Mouse (Mus musculus) inflammation-experienced regulatory T-cells, adult 6 months (primary cell): ENCODE results near the gene Vwa3b. TPM values are rescaled to one million over a fixed set of nuclear protein-coding genes. Genes with fewer than 3 reads are reported as not detected.
"Not testable (repeated sequence)": the region's sequence is repeated elsewhere in the genome, so short reads cannot be mapped to it uniquely, and the experiment has no call there.

Experiments
- ATAC-seq: one replicate; pipeline ENCODE4 v1.8.0; 2017
- polyA plus RNA-seq, 3 experiments: library from polyadenylated mRNA; unstranded; fragments of 100-300 nt; shearing (Covaris generic); gene quantifications; one replicate each; pipeline ENCODE4 v1.2.1; 2017

The Vwa3b gene
- 1 to 10 TPM; 1.2 to 2.8 (median 1.8) TPM for polyA plus RNA-seq

GRCm38 (mm10) chr1:37025962-37026686, at the start of gene Vwa3b:
TSS of gene Vwa3b (plus strand) at chr1:37026596.
- ATAC-seq, result no peak

DNA sequence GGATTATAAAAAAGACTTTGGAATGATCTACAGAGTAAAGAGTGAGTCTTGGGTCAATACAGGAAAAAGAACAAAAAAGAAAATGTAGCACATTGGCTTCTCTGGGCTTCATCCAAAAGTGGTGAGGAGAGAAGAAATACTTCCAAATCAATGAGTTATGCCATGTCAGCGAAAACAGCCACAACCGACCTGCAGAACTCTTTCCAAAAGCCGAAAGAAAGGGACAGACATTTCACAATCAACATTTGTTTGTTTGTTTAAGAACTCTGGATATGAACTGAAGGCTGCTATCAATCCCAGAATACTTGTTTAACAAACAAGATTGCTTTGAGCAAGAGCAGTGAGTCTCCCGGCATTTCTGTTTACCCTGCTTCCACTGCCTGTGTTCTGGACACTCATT, 49.6 kb upstream of the Vwa3b start:
- no peak for ATAC-seq

DNA sequence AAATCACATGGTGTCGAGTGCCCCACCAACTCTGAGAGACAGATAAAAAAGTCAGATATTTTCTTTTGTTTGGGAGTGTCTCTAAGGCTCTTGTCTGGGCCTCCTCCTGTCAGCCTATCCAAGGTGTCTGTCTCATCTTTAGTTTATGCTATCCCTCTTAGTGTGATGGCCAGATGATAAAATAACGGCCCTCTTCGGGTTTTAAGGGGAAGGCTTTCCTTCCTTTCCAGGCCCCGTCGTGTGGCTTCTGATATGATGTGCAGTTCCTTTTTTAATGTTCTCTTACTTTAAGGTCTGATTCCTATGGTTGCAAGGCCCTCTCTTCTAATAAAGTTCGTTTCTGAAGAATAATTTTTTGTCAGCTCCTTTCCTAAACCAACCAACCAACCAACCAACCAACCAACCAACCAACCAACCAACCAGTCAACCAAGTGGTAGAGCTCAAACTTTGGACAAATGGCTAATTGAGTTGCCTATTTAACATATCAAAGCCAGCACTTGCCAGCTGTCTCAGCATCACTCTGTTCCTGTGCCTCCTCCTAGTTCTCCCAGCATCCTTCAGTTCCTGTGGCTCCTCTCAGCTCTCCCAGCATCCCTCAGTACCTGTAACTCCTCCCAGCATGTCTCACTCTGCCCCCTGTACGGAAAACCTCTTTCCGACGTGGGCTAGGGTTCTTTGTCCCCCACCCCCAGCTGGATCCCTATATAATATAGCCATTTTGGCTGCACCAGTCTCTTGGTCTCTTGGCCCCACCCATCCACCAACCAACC, 44.0 kb upstream of the Vwa3b start:
- ATAC-seq, result no peak

DNA sequence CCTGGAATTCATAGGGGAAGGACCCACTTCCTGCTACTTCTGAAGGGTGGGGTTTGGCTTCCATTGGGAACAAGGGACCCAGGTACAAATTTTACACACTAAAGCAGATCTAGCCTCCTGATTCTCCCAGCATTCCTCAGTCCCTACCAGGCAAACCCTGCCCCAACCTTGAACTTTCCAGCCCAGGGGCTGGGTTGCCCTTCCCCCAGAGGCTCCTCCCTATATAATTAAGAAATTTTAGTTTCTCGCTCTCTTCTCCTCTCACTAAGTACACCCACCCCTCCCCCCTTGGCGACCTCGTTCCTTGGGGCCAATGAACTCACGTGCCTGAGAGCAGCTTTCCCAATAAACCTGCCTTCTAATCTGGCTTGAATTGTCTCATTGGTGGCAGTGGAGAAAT, 42.6 kb upstream of the Vwa3b start:
- no peak for ATAC-seq

DNA sequence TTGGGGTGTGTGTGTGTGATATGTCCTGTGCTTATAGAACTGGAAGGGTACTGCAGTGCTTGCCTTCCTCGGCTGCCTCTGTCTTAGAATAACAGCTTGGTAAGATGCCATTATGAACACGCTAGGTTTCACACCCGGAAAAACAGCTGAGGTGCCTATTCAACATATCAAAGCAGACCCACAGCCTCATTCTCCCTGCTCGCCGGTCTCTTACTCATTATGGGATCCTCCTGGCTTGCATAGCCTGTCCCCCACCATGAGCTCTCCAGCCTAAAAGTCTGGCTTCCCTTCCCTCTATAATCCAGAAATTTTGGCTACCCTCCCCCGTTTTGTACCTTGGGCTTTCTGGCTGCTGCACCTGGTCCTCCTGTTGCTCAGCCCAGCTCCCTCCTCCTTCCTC, 42.0 kb upstream of the Vwa3b start:
- ATAC-seq, result no peak

GRCm38 (mm10) chr1:36985896-36986295, 40.5 kb upstream of the Vwa3b start:
- no peak for ATAC-seq

GRCm38 (mm10) chr1:36986396-36987160, 39.8 kb upstream of the Vwa3b start:
- no peak for ATAC-seq

GRCm38 (mm10) chr1:36987172-36988148, 38.9 kb upstream of the Vwa3b start:
- ATAC-seq, result no peak

DNA sequence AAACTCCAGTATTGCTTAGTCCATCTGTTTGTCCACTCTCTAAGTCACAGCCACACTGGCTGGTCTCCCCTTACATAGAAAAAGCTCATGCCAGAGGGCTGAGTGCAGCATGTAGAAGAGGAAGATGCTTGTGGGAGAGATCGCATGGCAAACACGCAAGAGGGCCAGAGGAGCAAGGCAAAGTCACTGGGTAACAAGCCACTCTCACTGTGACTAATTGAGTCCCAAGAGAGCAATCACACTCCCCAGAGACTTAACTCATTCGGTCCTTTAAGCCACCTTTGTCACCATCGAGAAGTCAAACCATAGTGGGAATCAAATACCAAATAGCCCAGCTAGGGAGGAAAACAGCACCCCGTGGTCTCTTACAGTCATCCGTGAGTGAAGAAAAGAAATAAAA, 38.2 kb upstream of the Vwa3b start:
- ATAC-seq, result no peak

DNA sequence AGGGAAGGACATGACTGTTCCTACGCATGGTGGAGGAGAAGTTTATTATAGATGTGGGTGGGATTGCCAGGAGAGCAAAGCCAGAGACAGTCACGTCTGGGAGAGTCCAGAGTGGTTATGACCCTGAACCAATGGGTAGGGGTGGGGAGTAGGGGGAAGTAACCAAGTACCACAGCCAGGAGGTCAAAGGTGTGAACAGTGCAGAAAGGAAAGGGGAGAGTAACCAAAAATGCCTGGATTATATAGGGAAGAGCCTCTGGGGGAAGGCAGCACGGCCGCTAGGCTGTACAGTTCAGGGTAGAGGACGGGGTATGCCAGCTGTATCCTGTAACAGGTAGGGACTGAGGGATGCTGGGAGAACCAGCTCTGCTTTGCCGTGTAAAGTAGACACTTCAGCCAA, 37.8 kb upstream of the Vwa3b start:
- no peak for ATAC-seq

GRCm38 (mm10) chr1:36994296-36994695, 32.1 kb upstream of the Vwa3b start:
- ATAC-seq, result no peak

DNA sequence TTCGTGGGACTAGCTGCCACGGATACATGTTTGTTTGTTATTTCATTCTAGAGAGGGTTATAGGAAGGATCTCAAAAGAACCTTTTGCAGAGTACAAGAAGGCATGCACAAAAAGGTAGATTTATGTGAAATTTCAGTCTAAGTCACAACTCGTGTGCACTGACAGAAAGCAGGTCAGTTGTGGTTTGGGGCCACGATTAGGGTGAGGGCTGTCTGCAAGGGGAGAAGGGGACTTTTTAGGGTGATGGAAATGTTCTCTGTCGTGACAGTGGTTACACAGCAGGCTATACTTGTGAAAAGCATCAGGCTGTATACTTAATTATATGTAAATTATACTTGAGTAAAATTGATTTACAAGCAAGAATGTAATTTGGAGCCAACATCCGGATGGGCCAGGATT, 30.6 kb upstream of the Vwa3b start:
- peak; percentile 41 for ATAC-seq

DNA sequence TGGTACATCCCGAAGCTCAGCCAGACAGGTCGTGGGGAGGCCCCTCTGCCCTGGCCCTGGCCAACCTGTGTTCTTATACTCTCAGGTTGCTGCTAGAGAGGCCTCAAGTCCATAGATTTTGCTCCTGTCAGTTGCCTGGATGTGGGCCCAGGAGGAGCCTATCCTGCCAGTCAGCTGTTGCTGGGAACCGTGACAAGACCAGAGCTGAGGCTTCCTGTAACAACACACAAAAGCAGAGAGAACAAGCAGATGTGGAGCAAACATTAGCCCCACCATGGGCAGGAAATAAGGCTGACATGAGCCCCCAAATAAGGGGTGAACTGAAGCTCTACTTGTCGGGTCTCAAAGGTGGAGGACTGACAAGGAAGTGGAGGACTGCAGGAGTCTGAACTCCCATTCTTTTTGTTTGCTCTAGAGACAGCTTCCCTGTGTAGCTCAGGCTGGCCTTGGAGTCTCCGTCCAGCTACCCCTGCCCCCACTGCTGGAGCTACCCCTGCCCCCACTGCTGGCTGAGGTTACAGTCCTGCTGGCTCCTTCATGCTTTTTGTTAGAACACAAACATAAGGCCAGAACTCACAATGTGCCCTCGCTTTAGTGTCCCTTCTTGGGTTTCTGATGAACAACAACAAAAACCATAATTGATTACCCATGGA, 29.7 kb upstream of the Vwa3b start:
- no peak for ATAC-seq

GRCm38 (mm10) chr1:37000307-37000706, 26.1 kb upstream of the Vwa3b start:
- peak; percentile 71 for ATAC-seq

GRCm38 (mm10) chr1:37001636-37002315, 24.6 kb upstream of the Vwa3b start:
- ATAC-seq, result no peak

DNA sequence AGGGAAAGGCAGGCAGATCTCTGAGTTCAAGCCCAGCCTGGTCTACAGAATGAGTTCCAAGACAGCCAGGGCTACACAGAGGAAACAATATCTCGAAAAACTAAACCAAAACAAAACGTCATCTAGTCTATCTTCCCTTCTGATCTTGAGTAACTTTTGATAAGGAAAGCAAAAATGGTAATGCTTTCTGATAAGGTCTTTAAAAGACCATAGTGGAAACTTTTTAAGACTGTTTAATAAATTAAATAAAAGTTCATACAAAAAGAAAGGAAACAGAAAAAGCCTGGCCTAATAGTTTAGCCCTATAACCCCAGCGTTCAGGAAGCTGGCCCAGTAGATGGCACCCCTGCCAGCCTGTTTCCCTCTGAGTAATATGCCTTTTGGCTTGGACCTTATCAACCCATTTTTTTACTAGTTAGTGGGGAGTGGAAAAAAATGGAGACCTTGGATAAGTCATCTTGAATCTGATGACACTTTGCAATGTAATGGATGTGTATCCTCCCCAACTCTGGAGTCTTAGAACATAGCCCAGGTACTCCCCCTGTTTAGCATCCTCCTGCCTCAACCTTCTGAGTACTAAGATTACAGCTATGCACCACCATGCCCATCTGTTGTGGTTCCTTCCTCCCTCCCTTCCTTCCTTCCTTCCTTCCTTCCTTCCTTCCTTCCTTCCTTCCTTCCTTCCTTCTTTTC, 23.9 kb upstream of the Vwa3b start:
- peak; percentile 60 for ATAC-seq

DNA sequence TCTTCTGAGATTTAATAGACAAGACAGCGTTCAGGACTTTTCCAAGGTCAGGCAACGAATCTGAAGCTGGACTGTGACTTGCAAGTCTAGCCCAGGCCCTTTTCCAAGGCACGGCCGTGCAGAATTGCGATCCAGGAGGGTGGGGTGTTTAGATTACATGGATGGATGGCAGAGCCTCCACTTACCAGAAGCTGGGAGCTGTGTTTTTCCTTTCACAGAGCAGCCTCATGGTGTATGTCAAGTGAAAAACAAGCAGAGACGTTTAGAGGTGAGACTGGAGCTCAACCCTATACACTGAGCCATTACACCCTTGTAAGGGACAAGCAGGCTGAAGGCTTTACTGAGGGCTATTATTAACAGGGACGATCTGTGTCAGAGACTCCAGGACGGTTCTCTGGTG, 21.9 kb upstream of the Vwa3b start:
- ATAC-seq, result no peak

GRCm38 (mm10) chr1:37005036-37005435, 21.4 kb upstream of the Vwa3b start:
- ATAC-seq, result no peak

DNA sequence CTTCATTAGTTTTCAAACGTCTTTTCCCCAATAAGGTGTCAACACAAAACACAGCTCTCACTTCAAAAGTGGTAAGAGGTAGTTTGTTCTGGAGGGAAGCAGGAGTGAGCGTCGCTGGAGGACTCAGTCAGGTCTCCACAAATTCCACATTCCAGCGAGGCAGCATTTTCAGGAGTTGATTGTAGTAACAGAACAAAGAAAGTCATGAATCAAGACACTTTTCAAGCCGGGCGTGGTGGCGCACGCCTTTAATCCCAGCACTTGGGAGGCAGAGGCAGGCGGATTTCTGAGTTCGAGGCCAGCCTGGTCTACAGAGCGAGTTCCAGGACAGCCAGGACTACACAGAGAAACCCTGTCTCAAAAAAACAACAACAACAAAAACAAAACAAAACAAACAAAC, 19.9 kb upstream of the Vwa3b start:
- ATAC-seq, result not testable (repeated sequence)

GRCm38 (mm10) chr1:37009880-37010279, 16.5 kb upstream of the Vwa3b start:
- ATAC-seq, result no peak
